In genomic region chr2:143988016-143988415, GRCm38 (mm10) we compare ENCODE assay signal across 28 mouse cellular contexts. TPM values are rescaled to one million over a fixed set of nuclear protein-coding genes. Genes with fewer than 3 reads are reported as not detected.
A peak's percentile ranks its signal among the peaks of the same experiment; 100 is the strongest.
DNase-seq lines count a peak whose midpoint lies in the region; ATAC-seq and TF ChIP-seq lines count a peak whose summit lies in the region.
"Had no signal": no experiment of that assay in that cellular context is flagged by ENCODE, and none has a peak within 500 bp of the region (broad histone marks: within the 10 kb centered on the region; RNA-seq: fewer than 3 reads in every experiment).

No protein-coding gene starts in this region.

- no peak for ATAC-seq in heart, embryonic 12.5 days (ENCODE audit: insufficient number of reproducible peaks, low FRiP score)
- no peak for ATAC-seq in heart, embryonic 11.5 days (replicated peaks; ENCODE audit: insufficient number of reproducible peaks, low FRiP score, low TSS enrichment)
- no peak for ATAC-seq in kidney, embryonic 15.5 days (replicated peaks; ENCODE audit: low FRiP score)
- ATAC-seq: forebrain, embryonic 15.5 days; Patski had no signal

- H3K9me3 ChIP-seq in heart, embryonic 12.5 days (replicated peaks), result no peaks in the 10 kb centered on the region
- no peaks in the 10 kb centered on the region for H3K9me3 ChIP-seq in heart, embryonic 11.5 days (replicated peaks; ENCODE audit: control insufficient read depth, low read length)
- H3K9me3 ChIP-seq in kidney, embryonic 15.5 days (replicated peaks), result no peaks in the 10 kb centered on the region
- H3K9me3 ChIP-seq: embryonic facial prominence, embryonic 10.5 days; embryonic facial prominence, embryonic 13.5 days; forebrain, embryonic 12.5 days; forebrain, embryonic 15.5 days; G1E; hindbrain, embryonic 12.5 days; hindbrain, embryonic 15.5 days had no signal

- no peaks in the 10 kb centered on the region for H3K27me3 ChIP-seq in cerebellum, adult 2 months (ENCODE audit: control insufficient read depth, insufficient read depth, low read length)
- no peaks in the 10 kb centered on the region for H3K27me3 ChIP-seq in heart, embryonic 12.5 days (replicated peaks)
- no peaks in the 10 kb centered on the region for H3K27me3 ChIP-seq in heart, embryonic 11.5 days (ENCODE audit: control insufficient read depth, insufficient read depth, low read length)
- H3K27me3 ChIP-seq in kidney, adult 2 months (replicated peaks; ENCODE audit: control insufficient read depth, insufficient read depth, low read length), result no peaks in the 10 kb centered on the region
- no peaks in the 10 kb centered on the region for H3K27me3 ChIP-seq in kidney, embryonic 15.5 days
- H3K27me3 ChIP-seq: CH12.LX; embryonic facial prominence, embryonic 13.5 days; forebrain, embryonic 12.5 days; forebrain, embryonic 15.5 days; hindbrain, embryonic 12.5 days; hindbrain, embryonic 15.5 days; Patski had no signal

- H3K9ac ChIP-seq in heart, embryonic 12.5 days, result no peak overlapping the region
- no peak overlapping the region for H3K9ac ChIP-seq in heart, embryonic 11.5 days (ENCODE audit: low read depth, low read length)
- H3K9ac ChIP-seq in kidney, embryonic 15.5 days, result no peak overlapping the region
- H3K9ac ChIP-seq: embryonic facial prominence, embryonic 13.5 days; forebrain, embryonic 12.5 days; forebrain, embryonic 15.5 days; hindbrain, embryonic 12.5 days; hindbrain, embryonic 15.5 days had no signal

- TF ChIP-seq CTCF in cerebellum, adult 2 months (IDR thresholded peaks at IDR 0.05; ENCODE audit: borderline replicate concordance, insufficient read depth, low read depth, low read length), result no peak
- no peak for TF ChIP-seq CTCF in kidney, adult 2 months (conservative IDR thresholded peaks at IDR 0.05; ENCODE audit: insufficient read depth, insufficient read length, low read depth, low read length)

- no peak overlapping the region for H3K27ac ChIP-seq in cerebellum, adult 2 months (ENCODE audit: insufficient read depth, low read length)
- peak overlapping the region; percentile 9; the same call in 1 of the 2 replicates for H3K27ac ChIP-seq in heart, embryonic 12.5 days (ENCODE audit: poor library complexity, severe bottlenecking)
- no peak overlapping the region for H3K27ac ChIP-seq in heart, embryonic 11.5 days (ENCODE audit: low read depth, low read length)
- no peak overlapping the region for H3K27ac ChIP-seq in kidney, adult 2 months (ENCODE audit: insufficient read depth, low read depth, low read length)
- no peak overlapping the region for H3K27ac ChIP-seq in kidney, embryonic 15.5 days
- H3K27ac ChIP-seq: embryonic facial prominence, embryonic 10.5 days; embryonic facial prominence, embryonic 13.5 days; forebrain, embryonic 12.5 days; forebrain, embryonic 15.5 days; hindbrain, embryonic 12.5 days; hindbrain, embryonic 15.5 days had no signal

- H3K4me2 ChIP-seq in heart, embryonic 12.5 days, result no peak overlapping the region
- no peak overlapping the region for H3K4me2 ChIP-seq in heart, embryonic 11.5 days
- H3K4me2 ChIP-seq in kidney, embryonic 15.5 days, result no peak overlapping the region
- H3K4me2 ChIP-seq: embryonic facial prominence, embryonic 13.5 days; forebrain, embryonic 12.5 days; forebrain, embryonic 15.5 days; hindbrain, embryonic 12.5 days; hindbrain, embryonic 15.5 days had no signal

- 33% methylated on average over 3 of the region's 3 CpGs for WGBS in cerebellum, adult 2 months
- 82% methylated on average over 3 of the region's 3 CpGs for WGBS in heart, embryonic 12.5 days
- WGBS in heart, embryonic 11.5 days (ENCODE audit: insufficient replicate concordance), result 90% methylated on average over 3 of the region's 3 CpGs
- WGBS in kidney, adult 2 months, result 61% methylated on average over 3 of the region's 3 CpGs
- 88% methylated on average over 3 of the region's 3 CpGs for WGBS in kidney, embryonic 15.5 days

- H3K4me3 ChIP-seq in cerebellum, adult 2 months (replicated peaks; ENCODE audit: insufficient read depth, low read depth, low read length), result no peak overlapping the region
- no peak overlapping the region for H3K4me3 ChIP-seq in heart, embryonic 12.5 days
- no peak overlapping the region for H3K4me3 ChIP-seq in heart, embryonic 11.5 days (ENCODE audit: low read depth, low read length)
- no peak overlapping the region for H3K4me3 ChIP-seq in kidney, adult 2 months (ENCODE audit: insufficient read depth, low read depth, low read length)
- no peak overlapping the region for H3K4me3 ChIP-seq in kidney, embryonic 15.5 days (replicated peaks)
- H3K4me3 ChIP-seq: embryonic facial prominence, embryonic 10.5 days; embryonic facial prominence, embryonic 13.5 days; erythroblast, embryonic 14.5 days; forebrain, embryonic 12.5 days; forebrain, embryonic 15.5 days; hindbrain, embryonic 12.5 days; hindbrain, embryonic 15.5 days had no signal

- H3K36me3 ChIP-seq in heart, embryonic 12.5 days, result peaks cover 41% of the 10 kb centered on the region
- H3K36me3 ChIP-seq in heart, embryonic 11.5 days (ENCODE audit: control insufficient read depth, insufficient read depth, low read length), result no peaks in the 10 kb centered on the region; the same call in 1 of the 2 replicates
- no peaks in the 10 kb centered on the region for H3K36me3 ChIP-seq in kidney, adult 2 months (ENCODE audit: control insufficient read depth, insufficient read depth, low read length)
- H3K36me3 ChIP-seq in kidney, embryonic 15.5 days, result peaks cover 54% of the 10 kb centered on the region
- H3K36me3 ChIP-seq: forebrain, embryonic 15.5 days; hindbrain, embryonic 15.5 days had no signal

- DNase-seq in cerebellum, postnatal 10 days, result peak; percentile 49 to 51
- DNase-seq in cerebellum, adult 2 months, result no peak
- DNase-seq in kidney, adult 2 months, result peak; percentile 87
- peak; percentile 48 to 71 for DNase-seq in kidney, postnatal 25 days
- DNase-seq in kidney, postnatal 10 days, result no peak
- DNase-seq: adrenal gland, postnatal 10 days; adrenal gland, postnatal 36 days; B cell, adult 2 months; embryo, embryonic 11 days; gastrocnemius, postnatal 25 days; heart, adult 18-20 months had no signal

- H3K4me1 ChIP-seq in cerebellum, adult 2 months (ENCODE audit: control insufficient read depth, insufficient read depth, low read length), result peaks cover 6% of the 10 kb centered on the region
- H3K4me1 ChIP-seq in heart, embryonic 12.5 days (replicated peaks), result peaks cover 35% of the 10 kb centered on the region
- peaks cover 18% of the 10 kb centered on the region for H3K4me1 ChIP-seq in heart, embryonic 11.5 days (ENCODE audit: control insufficient read depth, insufficient read depth, low read length)
- H3K4me1 ChIP-seq in kidney, adult 2 months (ENCODE audit: control insufficient read depth, insufficient read depth, low read length), result peaks cover 30% of the 10 kb centered on the region
- peaks cover 19% of the 10 kb centered on the region for H3K4me1 ChIP-seq in kidney, embryonic 15.5 days
- H3K4me1 ChIP-seq: embryonic facial prominence, embryonic 10.5 days; forebrain, embryonic 15.5 days; hindbrain, embryonic 12.5 days had no signal

- no peak for TF ChIP-seq POLR2A in cerebellum, adult 2 months (IDR thresholded peaks at IDR 0.05; ENCODE audit: borderline replicate concordance, insufficient read depth, low read length)
- no peak for TF ChIP-seq POLR2A in kidney, adult 2 months (IDR thresholded peaks at IDR 0.05; ENCODE audit: low read depth, low read length)

RNA-seq across cellular contexts. Expression of gene Rrbp1, which starts 23.0 kb away (rescaled TPM):
- 65.7 and 76.7 TPM in 2 replicates for polyA plus RNA-seq in cerebellum, adult 2 months (2012; rRNA removed)
- 54.8 and 55.0 TPM in 2 replicates for polyA plus RNA-seq in heart, embryonic 12.5 days (2016; fragmentation: Nextera tagmentation; extraction: Ambion mirVana)
- polyA plus RNA-seq in heart, embryonic 11.5 days (2014; fragmentation: Nextera tagmentation; extraction: Ambion mirVana), result 56.4 and 64.8 TPM in 2 replicates
- polyA plus RNA-seq in kidney, adult 2 months (2012; rRNA removed), result 61.7 and 69.2 TPM in 2 replicates
- 78.1 and 90.8 TPM in 2 replicates for polyA plus RNA-seq in kidney, embryonic 15.5 days (2015; fragmentation: Nextera tagmentation; extraction: Ambion mirVana)

RNA-seq across cellular contexts. Expression of gene Banf2, which starts 44.8 kb away (rescaled TPM):
- polyA plus RNA-seq in cerebellum, adult 2 months (2012; rRNA removed), result not detected in 2 replicates
- not detected in 2 replicates for polyA plus RNA-seq in heart, embryonic 12.5 days (2016; fragmentation: Nextera tagmentation; extraction: Ambion mirVana)
- polyA plus RNA-seq in heart, embryonic 11.5 days (2014; fragmentation: Nextera tagmentation; extraction: Ambion mirVana), result not detected in 2 replicates
- not detected in 2 replicates for polyA plus RNA-seq in kidney, adult 2 months (2012; rRNA removed)
- polyA plus RNA-seq in kidney, embryonic 15.5 days (2015; fragmentation: Nextera tagmentation; extraction: Ambion mirVana), result not detected in 2 replicates
- polyA plus RNA-seq: cortical plate, adult 2 months; embryonic facial prominence, embryonic 10.5 days; embryonic facial prominence, embryonic 13.5 days; erythroblast, embryonic 14.5 days; forebrain, embryonic 12.5 days; forebrain, embryonic 15.5 days; G1E; heart, embryonic 14.5 days; heart, postnatal 0 days; hindbrain, embryonic 12.5 days; hindbrain, embryonic 15.5 days; intestine, embryonic 14.5 days; Patski had no signal

Comparison
In these comparisons a context has a peak if more than half of its experiments do, and no peak if none do; other contexts are left out.
1. DNase-seq: peak in cerebellum, postnatal 10 days (2 of 2), kidney, adult 2 months (single experiment) and kidney, postnatal 25 days (2 of 2); none in cerebellum, adult 2 months (0 of 2) and kidney, postnatal 10 days (single experiment).